In the genomic region with DNA sequence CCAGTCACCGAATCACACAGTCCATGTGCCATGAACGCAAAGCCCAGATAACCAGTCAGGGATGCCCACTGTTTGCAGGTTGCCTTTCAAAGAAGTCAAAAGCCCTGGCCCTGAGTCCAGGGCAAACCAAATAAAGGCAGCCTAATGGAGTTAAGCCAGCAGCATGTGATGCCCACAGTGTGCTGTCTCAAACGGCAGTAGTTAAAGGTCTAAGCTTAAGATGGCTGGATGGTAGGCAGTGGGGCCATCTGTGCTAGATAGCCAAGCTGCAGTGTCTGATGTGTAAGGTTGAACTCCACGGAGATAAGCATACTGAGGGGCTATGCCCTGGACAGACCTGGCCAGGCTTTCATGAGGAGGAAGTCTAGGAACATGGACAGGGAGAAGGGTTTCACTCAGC, we compare ENCODE assay signal across 11 mouse cellular contexts.
A peak's percentile ranks its signal among the peaks of the same experiment; 100 is the strongest.
DNase-seq lines count a peak whose midpoint lies in the region; ATAC-seq and TF ChIP-seq lines count a peak whose summit lies in the region.
"Had no signal": no experiment of that assay in that cellular context is flagged by ENCODE, and none has a peak within 500 bp of the region (broad histone marks: within the 10 kb centered on the region; RNA-seq: fewer than 3 reads in every experiment).

No protein-coding gene starts in this region.

- peaks cover 82% of the 10 kb centered on the region for H3K4me1 ChIP-seq in E14TG2a.4 (replicated peaks; ENCODE audit: low read depth, low read length)

- H3K9me3 ChIP-seq in E14TG2a.4 (ENCODE audit: low read length) = no peaks in the 10 kb centered on the region
- H3K9me3 ChIP-seq: neural tube, embryonic 12.5 days had no signal

- no peak for TF ChIP-seq CTCF in E14TG2a.4 (conservative IDR thresholded peaks at IDR 0.05; ENCODE audit: low read length)

- no peaks in the 10 kb centered on the region for H3K27me3 ChIP-seq in E14TG2a.4 (ENCODE audit: insufficient read depth, low read length)
- H3K27me3 ChIP-seq: neural tube, embryonic 12.5 days had no signal

- ATAC-seq in erythroblast, adult 5-6 weeks (replicated peaks; ENCODE audit: low FRiP score, poor library complexity, severe bottlenecking) = peak; percentile 58

- peak; percentile 52 to 69 for DNase-seq in heart, adult 18-20 months
- DNase-seq in heart, postnatal 25 days (ENCODE audit: low spot score) = no peak
- peak; percentile 52 for DNase-seq in liver
- no peak for DNase-seq in right cerebral cortex, adult 2 months (ENCODE audit: low spot score in 2 of 2)
- DNase-seq in MN1 (ENCODE audit: low spot score) = no peak
- no peak for DNase-seq in cerebellum, postnatal 36 days
- DNase-seq: cerebellum, adult 18-20 months; kidney, adult 11 months had no signal

- intact Hi-C loops in heart, postnatal 25 days (cut with DNase I) = loop anchor here (2.0 kb wide), 2 partner anchors 14 to 18 kb away; no protein-coding TSS in a partner anchor

- peak overlapping the region; percentile 45; the same call in 1 of the 2 replicates for H3K4me3 ChIP-seq in E14TG2a.4 (replicated peaks; ENCODE audit: low read length)
- H3K4me3 ChIP-seq: neural tube, embryonic 12.5 days had no signal

- peaks cover under 1% of the 10 kb centered on the region; the same call in 1 of the 2 replicates for H3K36me3 ChIP-seq in E14TG2a.4 (ENCODE audit: insufficient read depth, low read length)
- H3K36me3 ChIP-seq: neural tube, embryonic 12.5 days had no signal

Comparison
In these comparisons a context has a peak if more than half of its experiments do, and no peak if none do; other contexts are left out.
1. DNase-seq: peak in heart, adult 18-20 months (2 of 2) and liver (single experiment); none in heart, postnatal 25 days (single experiment), right cerebral cortex, adult 2 months (0 of 2), MN1 (single experiment) and cerebellum, postnatal 36 days (0 of 2).